Mouse (Mus musculus) spleen, adult 2 months (tissue): ENCODE measurements at regions not wholly inside any gene's neighbourhood (a gene's known extent, or its start where the extent isn't known, plus 50 kb on each side); places are given as distances from the start of the nearest gene placed in this dataset.

Source experiments
- CTCF ChIP-seq: fragments of 200-500 bp; IDR thresholded peaks from 2 replicates; pipeline ENCODE4 v1.5.1; 2011; ENCODE audit warnings: mild to moderate bottlenecking, inconsistent platforms; ENCODE audit not compliant: insufficient read depth, insufficient read length, insufficient replicate concordance; ENCODE audit errors: extremely low read depth
- POLR2A ChIP-seq: fragments of 200-500 bp; IDR thresholded peaks from 2 replicates; pipeline ENCODE4 v1.6.1; 2011; ENCODE audit warnings: low read depth, low read length, inconsistent platforms

DNA sequence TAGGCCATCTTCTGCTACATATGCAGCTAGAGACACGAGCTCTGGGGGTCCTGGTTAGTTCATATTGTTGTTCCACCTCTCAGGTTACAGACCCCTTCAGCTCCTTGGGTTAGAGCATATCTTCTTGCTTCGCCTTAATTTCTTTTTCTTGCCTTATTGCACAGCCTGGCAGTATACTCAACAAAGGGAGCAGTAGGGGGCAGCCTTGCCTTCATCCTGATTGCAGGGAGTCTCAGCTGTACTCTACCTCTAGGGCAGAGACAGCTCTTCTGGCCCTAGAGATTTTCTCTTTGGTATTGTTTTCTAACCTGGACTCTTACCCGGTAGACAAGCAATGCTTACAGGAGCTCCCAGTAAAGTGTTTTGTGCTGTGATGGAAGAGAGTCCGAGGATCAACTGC is 161.1 kb upstream of the Rpl34 start:
- TF ChIP-seq POLR2A (no peak), CTCF (no peak)
